Mouse (Mus musculus): ENCODE data around the gene Col6a2.

The Col6a2 gene

GRCm38 (mm10) chr10:76548218-76548617 lies 75.2 kb downstream of the Col6a2 start:
- DNase-seq (ENCODE audit: low spot score), result no peak

GRCm38 (mm10) chr10:76546566-76546965 lies 76.9 kb downstream of the Col6a2 start:
- DNase-seq (ENCODE audit: low spot score), result no peak
